Mouse (Mus musculus) layer of hippocampus, adult 8-10 months (tissue): Measurements from ENCODE around the gene Hebp1. TPM values are rescaled to one million over a fixed set of nuclear protein-coding genes. Genes with fewer than 3 reads are reported as not detected.

ENCODE experiments used
- DNase-seq, 2 experiments: peaks; one replicate each; pipeline ENCODE4 v3.0.0; 2022; ENCODE audit warnings: low spot score in 2 of 2
- total RNA-seq, 4 experiments: library from RNA; stranded (reverse); gene quantifications; 2 replicates each; pipeline ENCODE4 v1.2.4; 2022

Hebp1 gene
- total RNA-seq, 4 experiments from 2014 or later, result 69.4 to 91.3 (median 78.1) TPM

- no peak for DNase-seq
These were observed 73.0 kb downstream of the Hebp1 start for GRCm38 (mm10) chr6:135124755-135125380.

GRCm38 (mm10) chr6:135118183-135118582, 79.6 kb downstream of the Hebp1 start, which contains the start of gene Gprc5d:
Gprc5d (minus strand) TSS chr6:135118283.
- DNase-seq, result no peak

- DNase-seq, result no peak
These were observed 81.3 kb downstream of the Hebp1 start for GRCm38 (mm10) chr6:135116479-135116878.

GRCm38 (mm10) chr6:135113114-135113436, 84.7 kb downstream of the Hebp1 start:
- no peak for DNase-seq

- no peak for DNase-seq
These were observed 85.3 kb downstream of the Hebp1 start for GRCm38 (mm10) chr6:135112411-135113113.

DNA sequence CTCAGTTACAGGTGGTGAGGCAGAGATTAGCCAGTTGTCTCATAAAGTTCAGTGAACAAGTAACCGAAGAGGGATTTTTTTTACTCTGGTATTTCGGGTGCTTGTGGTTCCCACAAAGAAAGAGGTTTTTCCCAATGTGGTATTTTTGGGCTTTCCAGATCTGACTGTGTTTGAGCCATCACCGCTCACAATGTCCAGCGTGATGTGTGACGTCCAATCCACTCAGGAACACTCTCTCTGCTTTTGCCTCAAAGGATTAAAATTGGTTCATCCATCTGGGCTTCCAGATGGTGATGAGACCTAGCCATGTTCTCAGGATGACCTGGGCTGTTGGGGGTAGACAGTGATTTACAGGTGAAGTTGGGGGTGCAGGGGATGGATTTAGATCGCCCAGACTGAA, 90.8 kb downstream of the Hebp1 start:
- DNase-seq, result no peak

GRCm38 (mm10) chr6:135102736-135103303, 95.0 kb downstream of the Hebp1 start:
- DNase-seq, result no peak

DNA sequence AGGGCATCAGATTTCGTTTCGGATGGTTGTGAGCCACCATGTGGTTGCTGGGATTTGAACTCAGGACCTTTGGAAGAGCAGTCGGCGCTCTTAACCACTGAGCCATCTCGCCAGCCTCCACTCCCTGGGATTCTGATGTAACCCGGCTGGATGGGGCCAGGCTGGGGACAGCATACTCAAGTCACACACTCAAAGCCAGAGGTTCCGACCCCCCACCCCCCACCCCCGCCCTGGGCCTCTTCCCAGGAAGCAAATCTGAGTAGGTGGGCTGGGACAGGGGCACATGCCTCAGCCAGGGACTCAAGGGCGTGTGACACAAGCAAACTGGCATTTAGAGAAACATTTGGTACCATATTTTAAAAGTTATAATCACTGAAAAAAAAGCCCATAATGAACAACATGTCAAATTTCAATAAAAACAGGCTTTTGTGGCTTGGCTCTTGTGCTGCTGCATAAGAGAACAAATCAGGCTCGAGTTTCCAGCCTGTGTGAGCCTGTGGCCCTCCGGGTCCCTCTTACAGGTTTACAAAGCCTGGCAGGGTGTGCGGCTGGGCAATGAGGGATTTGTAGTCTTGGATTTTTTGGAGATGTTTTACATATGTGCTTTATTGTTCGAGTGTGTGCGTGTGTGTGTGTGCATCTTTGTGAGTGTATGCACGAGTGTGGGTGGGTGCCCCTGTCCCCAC, 96.9 kb downstream of the Hebp1 start:
- DNase-seq, result no peak

DNA sequence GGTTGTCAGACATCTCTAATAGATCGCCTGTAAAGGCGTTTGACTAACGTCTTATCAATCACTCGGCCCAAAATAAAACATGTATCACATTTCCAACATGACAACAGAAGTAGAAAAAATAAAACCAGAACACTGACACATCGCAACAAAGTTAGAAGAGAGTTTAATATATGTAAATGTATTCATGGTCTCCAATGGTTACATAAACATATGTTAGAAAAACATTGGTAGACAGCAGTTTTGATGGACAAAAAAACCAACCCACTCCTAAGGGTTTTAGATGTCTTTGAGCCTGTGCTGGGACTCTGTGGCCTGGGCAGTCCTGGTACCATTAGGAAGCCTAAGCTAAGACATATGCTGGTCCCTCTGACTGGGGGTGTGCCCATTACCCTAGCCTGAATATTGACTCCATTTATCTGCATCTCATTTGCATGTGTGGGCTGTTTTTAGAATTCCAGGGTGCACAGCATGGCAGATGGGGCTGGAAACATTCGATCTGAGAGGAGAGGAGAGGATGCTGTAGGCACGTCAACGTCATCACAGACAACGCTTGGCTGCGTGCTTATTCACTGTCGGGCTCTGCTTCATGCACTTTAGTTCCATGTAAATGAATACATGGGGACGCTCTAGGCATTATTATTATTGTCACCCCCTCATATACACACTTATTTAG, 104.9 kb downstream of the Hebp1 start:
- peak; percentile 67 to 73 for DNase-seq

DNA sequence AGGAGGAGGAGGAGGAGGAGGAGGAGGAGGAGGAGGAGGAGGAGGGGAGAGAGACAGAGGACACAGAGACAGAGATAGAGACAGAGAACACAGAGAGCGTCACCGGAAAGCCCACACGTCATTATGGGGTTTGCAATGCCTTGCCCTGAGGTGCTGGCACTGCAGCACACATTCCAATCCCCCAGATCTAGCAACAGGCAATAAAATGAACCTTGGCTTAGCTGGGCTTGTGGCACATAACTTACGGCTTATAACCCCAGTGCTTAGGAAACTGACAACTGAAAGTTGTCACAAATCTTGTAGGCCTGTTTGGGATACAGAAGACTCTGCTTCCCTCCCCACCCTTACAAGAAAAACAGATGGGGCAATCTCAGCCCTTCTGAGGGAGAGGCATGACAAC, 107.2 kb downstream of the Hebp1 start:
- DNase-seq, result no peak

- peak in 1 of 2 experiments; percentile 41 for DNase-seq
These were observed 108.0 kb downstream of the Hebp1 start for GRCm38 (mm10) chr6:135089786-135090185.

DNA sequence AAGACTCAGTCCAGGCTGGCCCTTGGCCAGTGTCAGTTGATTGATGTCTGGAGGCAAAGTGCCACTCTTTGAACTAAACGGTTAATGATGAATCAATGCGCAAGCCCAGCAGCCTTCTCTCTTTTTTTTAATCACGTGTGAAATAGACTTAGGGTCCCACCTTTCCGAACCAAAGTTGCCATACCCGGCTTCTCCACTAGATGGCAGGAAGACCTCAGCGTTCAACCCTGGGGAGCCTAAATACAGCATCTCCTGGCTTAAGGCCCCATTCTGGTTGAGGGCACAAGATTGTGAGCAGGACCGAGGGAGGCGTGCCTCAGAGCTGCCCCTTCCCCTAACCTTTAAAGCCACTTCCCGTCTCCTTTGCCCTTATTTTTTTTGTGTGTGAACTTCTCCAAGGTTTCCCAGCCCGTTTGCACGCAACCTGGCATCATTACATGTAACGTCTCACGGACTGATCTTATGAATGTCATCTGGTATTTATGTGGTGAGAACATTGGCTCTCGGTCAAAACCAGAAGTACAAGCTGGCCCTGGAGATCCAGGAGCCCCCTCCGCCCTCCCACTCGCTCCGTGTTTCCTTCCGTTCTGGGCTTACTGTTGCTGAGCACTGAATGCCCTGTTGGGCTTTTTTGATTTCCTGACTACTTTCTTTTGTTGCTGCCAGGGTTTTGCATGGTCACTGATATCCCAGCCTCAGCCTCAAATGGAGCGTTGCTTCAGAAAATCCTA, 109.9 kb downstream of the Hebp1 start:
- peak; percentile 67 to 86 for DNase-seq

Other genes with a start within 250 kb of the Hebp1 start
- 1 to 10 TPM; 2.5 to 3.2 (median 3.1) TPM for gene Apold1, start 216.3 kb downstream of the Hebp1 start, total RNA-seq
- 10 to 100 TPM; 58.5 to 71.2 (median 60.2) TPM for gene Ddx47, start 186.4 kb downstream of the Hebp1 start, total RNA-seq
- under 1 TPM in 1 of 4 experiments, not detected in 3; 0.21 TPM for gene Gprc5a, start 132.4 kb downstream of the Hebp1 start, total RNA-seq
- under 1 TPM in 2 of 4 experiments, not detected in 2; 0.25 to 0.47 TPM for gene Gprc5d, start 79.7 kb downstream of the Hebp1 start, total RNA-seq
- gene Fam234b, start within 50 bp of the Hebp1 start, total RNA-seq, result 100 to 1,000 TPM; 137 to 162 (median 153) TPM
- under 1 TPM in 1 of 4 experiments, not detected in 3; 0.82 TPM for gene Gsg1, start 56.3 kb upstream of the Hebp1 start, total RNA-seq
- under 1 TPM in 1 of 4 experiments, not detected in 3; 0.25 TPM for gene Pbp2, start 112.4 kb upstream of the Hebp1 start, total RNA-seq
- gene Emp1, start 164.5 kb upstream of the Hebp1 start, total RNA-seq, result 1 to 10 TPM; 2.1 to 3.5 (median 2.8) TPM